Mouse (Mus musculus): Measurements from ENCODE around the gene Spink8.

Spink8 gene

DNA sequence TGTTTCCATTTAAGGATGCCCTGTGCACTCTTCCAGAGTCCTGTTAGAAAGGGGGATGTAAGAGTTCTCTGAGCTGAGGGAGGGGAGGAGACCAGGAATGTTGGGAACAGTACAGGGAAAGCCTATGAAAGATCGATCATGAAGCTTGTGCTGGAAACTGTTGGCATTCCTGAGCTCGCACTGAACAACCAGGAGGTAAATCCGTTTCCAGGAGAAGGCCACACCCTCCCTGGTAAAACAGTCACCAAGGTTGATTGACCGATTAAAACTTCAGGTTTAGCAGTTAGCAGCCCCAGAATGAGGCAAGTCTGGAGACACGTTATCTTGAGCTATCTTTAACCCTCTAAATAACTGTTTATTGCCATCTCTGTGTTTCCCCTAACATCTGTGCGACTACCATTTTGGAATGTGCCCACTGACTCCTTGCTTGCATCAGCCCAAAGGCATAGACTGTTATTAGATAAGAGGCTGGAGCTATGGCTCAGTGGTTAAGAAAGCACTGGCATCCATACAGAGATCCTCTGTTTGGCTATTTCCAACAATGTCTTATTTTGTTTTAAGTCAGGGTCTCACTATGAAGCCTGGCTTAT, 59.0 kb downstream of the Spink8 start:
- CTCF ChIA-PET = no interaction called here

DNA sequence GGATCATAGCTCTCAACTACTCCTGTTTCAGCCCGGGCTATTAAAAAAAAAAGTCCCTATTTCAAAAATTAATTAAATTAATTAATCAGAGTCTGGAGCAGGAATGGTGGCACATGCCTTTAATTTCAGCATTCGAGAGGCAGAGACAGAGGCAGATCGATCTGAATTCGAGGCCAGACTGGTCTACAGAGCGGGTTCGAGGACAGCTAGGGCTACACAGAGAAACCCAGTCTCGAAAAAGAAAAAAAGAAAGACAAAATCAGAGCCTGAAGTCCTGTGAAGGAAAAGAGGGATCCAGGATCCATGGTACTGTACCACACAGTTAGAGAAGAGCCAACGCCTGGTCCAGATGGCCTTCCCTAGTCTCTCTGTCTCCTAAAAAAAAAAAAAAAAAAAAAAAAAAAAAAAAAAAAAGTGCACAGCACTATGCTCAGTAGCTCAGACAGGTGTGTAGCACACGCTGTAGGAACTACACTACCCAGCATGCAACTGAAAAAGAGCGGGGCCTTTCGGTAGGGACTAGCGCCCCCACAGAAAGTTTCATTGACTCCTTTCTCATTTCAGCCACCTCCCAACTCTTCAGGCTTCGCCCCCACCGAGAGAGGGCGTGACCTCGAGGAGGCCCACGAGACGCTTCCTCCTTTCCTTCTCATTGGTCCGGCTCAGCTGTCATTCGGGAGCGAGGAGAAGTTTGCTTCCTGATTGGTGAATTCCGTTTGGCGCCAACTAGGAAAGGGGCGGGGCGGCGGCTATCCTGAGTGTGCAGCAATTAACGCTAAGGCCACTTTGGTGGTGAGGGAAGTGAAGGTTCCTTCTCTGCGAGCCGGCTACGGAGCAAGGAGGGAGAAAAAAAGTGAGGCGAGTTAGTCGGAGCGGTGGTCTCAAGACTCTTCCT, 63.0 kb downstream of the Spink8 start, which contains the start of gene Cdc25a:
Cdc25a (plus strand) TSS at position 783 of the 895 bp plus-strand sequence.
- CTCF ChIA-PET = no interaction called here

DNA sequence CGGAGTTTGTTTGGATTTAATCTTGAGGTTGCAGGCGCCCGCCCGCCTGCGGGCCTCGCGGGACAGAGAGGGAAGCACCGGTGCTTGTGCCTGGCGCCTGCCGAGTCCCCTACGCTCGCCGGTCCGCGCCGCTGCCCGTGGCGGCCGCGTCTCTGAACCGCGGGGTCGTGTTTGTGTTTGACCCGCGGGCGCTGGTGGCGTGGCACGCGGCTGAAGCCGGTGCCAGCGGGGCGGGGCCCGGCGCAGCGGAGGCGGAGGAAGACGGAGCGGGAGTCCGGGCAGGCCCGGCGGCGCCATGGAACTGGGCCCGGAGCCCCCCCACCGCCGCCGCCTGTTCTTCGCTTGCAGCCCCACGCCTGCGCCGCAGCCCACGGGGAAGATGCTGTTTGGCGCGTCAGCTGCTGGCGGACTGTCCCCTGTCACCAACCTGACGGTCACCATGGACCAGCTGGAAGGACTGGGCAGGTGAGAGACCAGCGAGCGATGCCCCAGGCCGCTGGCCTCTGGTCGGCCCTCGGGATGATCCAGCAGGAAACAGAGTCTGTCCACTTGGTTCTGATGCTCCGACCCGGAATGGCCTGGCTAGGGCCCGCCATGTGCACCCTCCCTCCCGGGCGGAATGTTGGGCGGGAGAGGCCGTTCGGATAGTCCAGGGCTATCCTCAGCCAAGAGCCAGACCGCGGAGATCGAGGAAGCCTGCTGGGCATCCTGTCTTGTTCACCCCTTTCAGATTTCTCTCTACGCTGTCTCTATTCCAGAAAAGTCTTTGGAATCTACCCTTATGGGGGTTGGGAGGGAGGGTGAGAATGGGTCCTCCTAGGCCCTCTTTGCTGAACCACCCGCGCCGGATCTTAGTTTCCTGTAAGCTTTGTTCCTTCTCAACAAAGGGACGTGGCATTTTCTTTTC, 63.9 kb downstream of the Spink8 start:
- CTCF ChIA-PET = interaction anchor here (0.6 kb wide), 1 partner anchor 808 kb away, joined by 3 read pairs; no protein-coding TSS in a partner anchor
